Mouse (Mus musculus) lung, postnatal 14 days (tissue): ENCODE measurements around the gene Pm20d2.
A peak's percentile ranks its signal among the peaks of the same experiment; 100 is the strongest.

ENCODE experiments used
- DNase-seq: peaks from one replicate; pipeline ENCODE4 v3.0.0; 2021

Pm20d2 gene

GRCm38 (mm10) chr4:33189735-33190036 lies at the start of gene Pm20d2:
Pm20d2 (minus strand) TSS chr4:33189737.
- no peak for DNase-seq

DNA sequence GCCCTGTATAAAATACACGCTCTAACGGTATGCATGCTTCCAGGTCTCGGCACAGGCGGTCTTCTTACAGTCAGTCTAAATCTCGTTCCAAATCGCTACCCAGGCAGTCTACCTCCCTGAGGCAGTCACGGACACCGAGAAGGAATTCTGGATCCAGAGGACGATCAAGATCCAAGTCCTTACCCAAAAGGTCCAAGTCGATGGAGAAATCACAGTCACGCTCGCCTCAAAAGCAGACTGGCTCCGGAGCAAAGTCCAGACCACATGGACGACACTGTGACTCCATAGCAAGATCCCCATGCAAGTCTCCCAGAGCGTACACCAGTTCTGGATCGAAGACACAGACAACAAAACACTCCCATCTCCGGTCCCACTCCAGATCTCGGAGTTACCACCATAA lies 41.3 kb upstream of the Pm20d2 start:
- no peak for DNase-seq

GRCm38 (mm10) chr4:33229639-33230038 lies 40.1 kb upstream of the Pm20d2 start:
- no peak for DNase-seq

GRCm38 (mm10) chr4:33227164-33227563 lies 37.6 kb upstream of the Pm20d2 start:
- no peak for DNase-seq

- DNase-seq, result no peak
Observed at GRCm38 (mm10) chr4:33224003-33224675, 34.6 kb upstream of the Pm20d2 start.

- DNase-seq, result no peak
Observed at GRCm38 (mm10) chr4:33221847-33222246, 32.3 kb upstream of the Pm20d2 start.

- DNase-seq, result peak; percentile 9
Observed at GRCm38 (mm10) chr4:33208881-33209841, 19.6 kb upstream of the Pm20d2 start, which contains the start of gene Srsf12. Srsf12 (plus strand) TSS chr4:33208991.

DNA sequence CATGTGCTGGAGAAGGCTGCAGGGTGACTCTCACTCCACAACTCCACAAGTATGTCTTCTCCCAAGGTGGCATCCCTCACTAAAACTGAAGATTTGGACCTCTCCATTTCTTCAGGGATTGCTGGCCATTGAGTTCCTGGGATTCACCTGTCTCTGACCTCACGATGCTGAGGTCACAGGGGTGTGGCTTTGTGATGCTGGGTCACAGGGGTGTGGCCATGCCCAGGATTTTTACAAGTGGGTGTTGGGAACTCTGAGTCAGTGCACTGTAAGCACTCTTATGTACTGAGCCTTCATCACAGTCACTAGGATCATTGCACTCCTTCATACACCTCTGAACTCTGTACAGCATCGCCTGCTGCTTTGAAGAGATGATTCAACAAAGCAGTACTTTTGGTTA lies 18.0 kb upstream of the Pm20d2 start:
- no peak for DNase-seq

DNA sequence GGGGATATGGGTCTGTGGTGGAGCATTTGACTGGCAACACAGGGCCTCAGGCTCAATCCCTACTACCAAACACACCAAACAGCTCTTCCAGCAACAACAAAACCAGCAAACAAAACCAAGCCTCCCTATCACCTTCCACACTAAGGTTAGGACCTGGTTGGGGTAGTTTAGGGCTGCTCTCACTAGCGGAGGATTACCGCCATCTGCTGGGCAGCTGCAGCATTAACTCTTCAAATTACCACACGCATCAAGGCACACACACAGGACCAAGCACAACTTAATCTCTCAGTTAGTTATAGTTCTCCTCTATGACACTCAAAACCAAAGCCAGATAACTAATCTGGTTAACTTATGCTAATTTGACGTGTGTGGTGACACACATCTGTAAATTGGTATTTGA lies 15.1 kb upstream of the Pm20d2 start:
- DNase-seq, result peak; percentile 57

DNA sequence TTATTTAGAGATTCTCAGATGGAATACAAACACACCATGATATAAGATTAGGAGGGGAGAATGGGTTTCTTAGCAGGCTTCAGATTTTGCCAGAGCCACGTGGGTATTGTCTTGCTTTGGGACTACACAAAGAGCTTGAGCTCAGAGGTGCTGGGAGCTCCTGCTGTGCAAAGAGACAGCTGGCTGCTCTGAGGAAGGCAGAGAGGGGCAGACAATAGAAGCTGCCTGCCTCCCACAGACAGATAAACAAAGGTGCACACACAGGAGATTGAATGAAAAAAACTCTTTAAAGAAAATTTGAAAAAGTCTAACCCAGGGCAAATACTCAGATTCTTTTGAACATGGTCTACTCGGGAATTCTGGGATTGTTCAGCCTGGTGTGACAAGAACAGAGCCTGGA lies 8.6 kb upstream of the Pm20d2 start:
- DNase-seq, result no peak

DNA sequence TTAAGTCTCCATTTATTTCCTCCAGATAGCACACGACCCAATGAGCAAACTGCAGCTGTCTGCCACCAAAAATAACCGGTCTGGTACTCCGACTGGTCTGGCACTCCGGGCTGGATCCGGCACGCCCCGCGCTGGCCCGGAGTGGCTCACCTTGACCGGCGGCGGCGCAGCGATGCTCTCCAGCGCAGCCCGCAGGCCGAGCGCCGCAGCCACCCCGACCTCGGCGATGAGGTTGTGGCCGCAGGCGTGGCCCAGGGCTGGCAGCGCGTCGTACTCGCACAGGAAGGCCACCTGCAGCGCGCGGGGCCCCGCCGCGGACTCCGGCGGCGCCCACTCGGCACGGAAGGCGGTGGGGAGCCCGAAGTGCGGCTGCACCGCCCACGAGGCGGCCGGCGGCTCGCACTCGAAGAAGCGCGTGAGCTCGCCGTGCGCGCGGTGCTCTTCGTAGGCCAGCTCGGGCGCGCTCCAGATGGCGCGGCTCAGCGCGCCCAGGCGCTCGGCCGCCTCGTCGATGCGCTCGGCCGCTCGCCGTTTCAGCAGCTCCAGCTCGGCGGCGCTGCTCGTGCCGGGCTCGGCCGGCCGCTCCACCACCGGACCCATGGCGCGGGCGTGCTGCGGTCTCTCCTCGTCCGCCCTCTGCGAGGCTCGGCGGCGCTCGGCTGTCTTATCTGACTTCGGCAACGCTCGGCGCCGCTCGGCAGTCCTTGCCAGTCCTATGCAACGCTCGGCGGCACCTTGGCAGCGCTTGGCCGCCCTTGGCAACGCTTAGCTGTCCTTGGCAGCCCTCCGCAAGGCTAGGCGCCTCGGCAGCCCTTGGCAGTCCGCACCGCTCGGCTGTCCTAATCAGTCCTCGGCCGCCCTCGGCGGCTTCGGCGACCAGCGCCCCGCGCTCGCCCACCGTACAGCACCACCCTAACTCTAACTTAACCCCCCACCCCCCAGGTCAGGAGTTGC lies 479 bp downstream of the Pm20d2 start:
- DNase-seq, result peak; percentile 81

- peak; percentile 39 for DNase-seq
Observed at GRCm38 (mm10) chr4:33188164-33188563, 1.4 kb downstream of the Pm20d2 start.

- no peak for DNase-seq
Observed at GRCm38 (mm10) chr4:33183477-33183876, 6.1 kb downstream of the Pm20d2 start.

- no peak for DNase-seq
Observed at GRCm38 (mm10) chr4:33152087-33153038, 37.2 kb downstream of the Pm20d2 start.

DNA sequence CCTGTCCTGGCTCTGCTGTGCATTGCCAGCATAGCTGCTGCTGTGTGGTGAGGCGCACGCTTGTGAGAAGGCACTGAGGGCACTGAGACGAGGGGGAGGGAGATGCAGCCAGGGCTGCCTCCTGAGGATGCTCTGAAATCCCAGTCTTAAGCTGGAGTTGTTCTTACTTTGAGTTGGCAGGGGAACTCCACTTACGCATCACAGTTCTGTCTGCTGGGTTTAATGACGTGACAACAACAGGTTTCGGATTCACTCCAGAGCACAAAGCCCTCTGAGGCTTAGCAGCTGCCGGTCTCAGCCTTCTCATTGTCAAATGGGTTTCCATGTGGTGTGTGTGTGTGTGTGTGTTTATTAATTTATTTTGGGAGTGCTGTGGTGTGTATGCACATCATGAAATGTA lies 40.4 kb downstream of the Pm20d2 start:
- no peak for DNase-seq

DNA sequence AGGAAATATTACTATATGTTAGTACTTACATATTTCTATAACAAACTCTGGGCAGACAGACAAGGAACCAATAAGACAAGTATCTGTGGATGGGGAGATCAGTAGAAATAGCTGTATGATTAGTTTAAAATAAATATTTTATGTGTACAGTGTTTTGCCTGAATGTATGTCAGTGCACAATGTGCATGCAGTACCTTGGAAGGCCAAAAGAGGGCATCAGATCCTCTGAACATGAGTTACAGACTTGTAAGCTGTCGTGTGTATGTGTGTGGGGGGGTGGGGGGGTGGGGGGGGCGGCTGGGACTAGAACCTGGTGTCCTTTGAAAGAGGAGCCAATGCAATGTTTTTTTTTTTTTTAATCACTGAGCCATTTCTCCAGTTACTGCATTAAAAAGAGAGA lies 41.7 kb downstream of the Pm20d2 start:
- DNase-seq, result peak; percentile 67

GRCm38 (mm10) chr4:33146679-33147291 lies 42.8 kb downstream of the Pm20d2 start:
- DNase-seq, result no peak

GRCm38 (mm10) chr4:33132221-33132620 lies 57.3 kb downstream of the Pm20d2 start, which contains the start of gene Gabrr1:
Gabrr1 (plus strand) TSS chr4:33132521.
- no peak for DNase-seq

DNA sequence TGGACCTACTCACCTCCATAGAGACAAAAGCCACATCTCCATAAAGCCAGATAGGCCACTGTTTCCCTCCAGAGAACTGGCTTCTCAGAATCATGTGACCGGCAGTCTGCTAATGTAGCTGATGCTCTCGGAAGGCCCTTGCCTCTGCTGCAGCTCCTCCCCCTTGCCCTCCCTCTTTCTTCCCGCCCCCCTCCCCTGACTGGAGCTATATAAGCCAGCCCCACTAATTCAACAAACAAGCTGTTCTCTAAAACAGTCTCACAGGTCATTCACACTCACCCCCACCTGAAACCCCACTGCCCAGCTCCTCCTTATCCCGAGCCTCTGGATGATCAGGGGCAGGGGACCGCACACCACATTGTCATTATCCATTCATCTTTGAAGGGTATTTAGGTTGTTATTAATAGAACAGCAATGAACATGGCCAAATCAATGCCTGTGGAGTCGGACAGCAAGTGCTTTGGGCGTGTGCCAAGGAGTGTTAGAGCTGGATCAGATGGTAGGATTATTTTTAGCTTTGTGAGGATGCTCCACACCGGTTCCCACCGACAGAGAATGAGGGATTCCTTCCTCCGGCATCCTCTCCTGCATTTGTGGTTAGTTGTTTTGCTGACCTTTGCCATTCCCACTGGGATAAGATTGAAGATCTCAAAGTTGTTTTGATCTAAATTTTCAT lies 64.0 kb downstream of the Pm20d2 start:
- DNase-seq, result no peak

DNA sequence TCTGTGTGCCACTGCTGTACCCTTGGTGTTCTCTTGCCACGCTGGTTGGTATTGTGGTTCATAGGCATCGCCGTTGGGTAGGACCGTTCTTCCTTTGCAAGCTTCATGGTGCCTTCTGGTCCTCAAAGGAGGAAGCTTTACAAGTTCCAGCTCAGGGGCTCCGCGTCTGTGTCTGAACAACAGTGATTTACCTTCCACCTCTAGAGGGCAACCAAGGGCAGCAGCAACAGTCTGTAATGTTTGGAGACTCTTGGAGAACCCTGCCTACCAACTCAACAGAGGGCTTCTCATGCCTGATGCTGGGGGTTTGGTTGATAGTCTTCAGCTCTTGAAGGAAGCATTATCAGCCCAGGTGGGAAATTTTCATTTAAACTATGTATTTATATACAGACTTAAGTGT lies 65.0 kb downstream of the Pm20d2 start:
- DNase-seq, result peak; percentile 57
